Comparison of ENCODE assay signal across 9 mouse cellular contexts in the genomic region with DNA sequence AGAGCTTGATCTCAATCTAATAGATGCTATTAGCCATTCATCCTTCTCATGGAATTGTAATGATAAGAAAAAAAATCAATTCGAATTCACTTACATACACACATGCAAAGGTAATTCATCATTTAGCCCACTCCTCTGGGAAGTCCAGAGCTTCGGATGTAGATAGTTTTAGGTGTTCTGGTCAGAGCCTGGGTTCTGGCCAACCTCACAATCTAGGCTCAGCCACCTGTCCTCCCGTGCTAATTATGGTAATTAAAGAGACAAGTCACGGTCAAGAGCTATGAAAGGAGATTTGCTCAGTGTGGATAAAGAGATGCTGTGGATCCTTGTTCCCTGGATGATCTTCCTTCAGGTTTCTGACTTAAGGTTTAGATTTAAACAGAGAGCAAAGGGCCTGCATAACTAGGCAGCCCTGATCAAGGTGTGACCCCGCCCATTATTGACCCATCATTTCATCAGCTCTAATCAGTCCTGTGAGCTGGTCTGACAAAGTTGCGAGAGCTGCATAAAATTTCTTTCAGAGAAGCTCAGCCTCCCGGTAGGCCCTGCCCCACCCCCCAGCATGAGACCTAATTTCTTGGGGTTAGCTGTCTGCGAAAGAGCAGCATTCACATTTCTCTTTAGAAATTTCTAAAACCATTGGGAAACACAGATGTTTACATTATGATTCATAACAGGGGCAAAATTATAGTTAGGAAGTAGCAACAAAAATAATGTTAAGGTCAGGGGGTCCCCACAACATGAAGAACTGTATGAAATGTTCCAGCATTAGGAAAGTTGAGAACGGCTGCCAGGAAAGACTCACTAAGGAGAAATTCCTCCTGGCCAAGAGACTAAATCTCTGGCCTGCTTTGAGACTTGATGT.
DNase-seq lines count a peak whose midpoint lies in the region; ATAC-seq and TF ChIP-seq lines count a peak whose summit lies in the region.
"Had no signal": no experiment of that assay in that cellular context is flagged by ENCODE, and none has a peak within 500 bp of the region (broad histone marks: within the 10 kb centered on the region; RNA-seq: fewer than 3 reads in every experiment).

No protein-coding gene starts in this region.

- no peaks in the 10 kb centered on the region for H3K4me1 ChIP-seq in liver, adult 2 months (ENCODE audit: control insufficient read depth, insufficient read depth, low read length)
- H3K4me1 ChIP-seq in forebrain, embryonic 14.5 days (ENCODE audit: control insufficient read depth, insufficient read depth, low read length) = peaks cover 16% of the 10 kb centered on the region

- no peak overlapping the region for H3K4me3 ChIP-seq in liver, adult 2 months (ENCODE audit: insufficient read depth, low read depth, low read length)
- H3K4me3 ChIP-seq in forebrain, embryonic 14.5 days (ENCODE audit: low read depth, low read length) = no peak overlapping the region

- H3K9ac ChIP-seq in liver, adult 2 months (ENCODE audit: low read depth, low read length) = no peak overlapping the region
- no peak overlapping the region for H3K9ac ChIP-seq in forebrain, embryonic 14.5 days (ENCODE audit: low read length)

- 59% methylated on average over 9 of the region's 9 CpGs for WGBS in liver, adult 2 months
- WGBS in forebrain, embryonic 14.5 days = 34% methylated on average over 9 of the region's 9 CpGs

- TF ChIP-seq POLR2A in liver, adult 2 months (IDR thresholded peaks at IDR 0.05; ENCODE audit: extremely low read depth, insufficient read depth, low read length) = no peak

- no peak for TF ChIP-seq CTCF in liver, adult 2 months (IDR thresholded peaks at IDR 0.05; ENCODE audit: low read depth, low read length)

- H3K9me3 ChIP-seq in forebrain, embryonic 14.5 days (replicated peaks; ENCODE audit: control insufficient read depth, low read length) = no peaks in the 10 kb centered on the region

- H3K27ac ChIP-seq in liver, adult 2 months (replicated peaks; ENCODE audit: insufficient read depth, low read depth, low read length) = no peak overlapping the region
- H3K27ac ChIP-seq in forebrain, embryonic 14.5 days (ENCODE audit: low read depth, low read length) = no peak overlapping the region; the same call in 1 of the 2 replicates
- H3K27ac ChIP-seq: macrophage had no signal

- no peaks in the 10 kb centered on the region for H3K36me3 ChIP-seq in liver, adult 2 months (ENCODE audit: control insufficient read depth, insufficient read depth, low read length)
- no peaks in the 10 kb centered on the region for H3K36me3 ChIP-seq in forebrain, embryonic 14.5 days (ENCODE audit: control insufficient read depth, insufficient read depth, low read length)

- DNase-seq in liver, adult 2 months (ENCODE audit: extremely low read depth, low read depth, low spot score) = peak; percentile 67
- DNase-seq in liver = no peak
- DNase-seq in cerebellum, adult 9-11 months = peak; percentile 62
- no peak for DNase-seq in forebrain, embryonic 14.5 days (ENCODE audit: low spot score)
- DNase-seq in neural tube, embryonic 10.5 days (ENCODE audit: extremely low spot score, low spot score) = peak; percentile 17
- DNase-seq in thymus, postnatal 4 days = no peak
- DNase-seq in heart, adult 8-10 months (ENCODE audit: low spot score) = no peak
- DNase-seq in layer of hippocampus, adult 18-20 months (ENCODE audit: low spot score in 2 of 2) = no peak

- H3K27me3 ChIP-seq in liver, adult 2 months (ENCODE audit: control insufficient read depth, insufficient read depth, low read length) = no peaks in the 10 kb centered on the region
- H3K27me3 ChIP-seq in forebrain, embryonic 14.5 days (replicated peaks; ENCODE audit: control insufficient read depth, insufficient read depth, low read length) = no peaks in the 10 kb centered on the region

- ATAC-seq in forebrain, embryonic 14.5 days = peak; percentile 10

- H3K4me2 ChIP-seq in forebrain, embryonic 14.5 days (ENCODE audit: low read length) = peak overlapping the region; percentile 44

- H3K79me2 ChIP-seq in liver, adult 2 months (ENCODE audit: control insufficient read depth, insufficient read depth, low read length) = no peaks in the 10 kb centered on the region

Comparison
In these comparisons a context has a peak if more than half of its experiments do, and no peak if none do; other contexts are left out.
1. DNase-seq: peak in liver, adult 2 months (single experiment), cerebellum, adult 9-11 months (single experiment) and neural tube, embryonic 10.5 days (single experiment); none in liver (single experiment), forebrain, embryonic 14.5 days (single experiment), thymus, postnatal 4 days (single experiment), heart, adult 8-10 months (single experiment) and layer of hippocampus, adult 18-20 months (0 of 2).